Mouse (Mus musculus) spleen, postnatal 10 days (tissue): Measurements from ENCODE around the gene Rras2.
A peak's percentile ranks its signal among the peaks of the same experiment; 100 is the strongest.

Source experiments
- DNase-seq, 2 experiments: peaks; one replicate each; pipeline ENCODE4 v3.0.0; 2021 to 2022; ENCODE audit warnings: low spot score in 2 of 2

The Rras2 gene

DNA sequence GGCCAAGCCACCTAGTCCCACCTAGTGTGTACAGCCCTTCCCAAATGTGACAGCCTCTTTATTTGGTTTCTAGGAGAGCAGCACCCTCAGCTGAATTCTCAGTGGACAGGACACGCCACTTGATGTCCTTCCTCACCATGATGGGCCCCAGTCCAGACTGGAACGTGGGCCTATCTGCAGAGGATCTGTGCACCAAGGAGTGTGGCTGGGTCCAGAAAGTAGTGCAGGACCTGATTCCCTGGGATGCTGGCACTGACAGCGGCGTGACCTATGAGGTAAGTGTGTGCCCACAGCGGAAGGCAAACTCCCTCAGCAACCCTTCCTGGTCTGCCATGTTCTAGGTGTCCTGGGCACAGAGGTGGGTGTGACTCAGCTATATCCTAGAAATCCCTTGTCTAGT, 88.8 kb downstream of the Rras2 start:
- DNase-seq: no peak

DNA sequence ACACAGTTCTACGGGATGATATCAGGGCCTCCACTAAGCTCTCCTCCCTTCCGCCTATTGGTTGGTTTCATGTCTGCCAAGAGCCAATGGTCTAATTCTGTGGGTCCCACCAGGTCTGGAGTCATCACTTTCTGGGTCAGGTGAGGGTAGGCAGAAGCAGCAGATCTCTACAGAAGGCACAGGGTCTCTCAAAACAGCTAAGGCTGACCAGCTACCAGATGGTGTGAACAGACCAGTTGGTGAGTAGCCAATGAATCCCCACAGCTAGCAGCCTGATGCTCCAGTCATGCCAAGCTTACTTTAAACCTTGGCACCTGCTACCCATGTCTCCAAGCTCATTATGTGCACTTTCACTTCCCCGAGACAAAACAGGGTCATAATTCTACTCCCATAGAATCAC, 90.2 kb downstream of the Rras2 start:
- DNase-seq: no peak

DNA sequence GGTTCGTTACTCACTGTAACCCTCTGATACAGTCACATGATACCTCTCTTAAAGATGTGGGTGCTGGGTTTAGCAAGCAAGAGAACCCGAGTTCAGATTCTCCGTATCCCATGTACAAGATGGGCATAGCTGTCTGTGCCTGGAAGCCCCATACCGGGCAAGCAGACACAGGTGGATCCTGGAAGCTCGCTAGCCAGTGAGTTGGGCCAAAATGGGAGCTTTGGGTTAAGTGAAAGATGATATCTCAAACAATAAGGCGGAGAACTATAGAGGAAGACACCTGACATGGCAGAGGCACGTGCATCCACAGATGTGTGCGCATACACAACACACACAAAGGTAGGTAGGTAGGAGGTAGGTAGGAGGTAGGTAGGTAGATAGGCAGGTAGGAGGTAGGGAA, 90.7 kb downstream of the Rras2 start:
- DNase-seq: no peak

- DNase-seq: peak; percentile 62 to 74
Measured at GRCm38 (mm10) chr7:114020704-114021093, 96.9 kb downstream of the Rras2 start.

GRCm38 (mm10) chr7:114020057-114020703, 97.4 kb downstream of the Rras2 start:
- DNase-seq: no peak

GRCm38 (mm10) chr7:114018861-114019260, 98.7 kb downstream of the Rras2 start:
- no peak for DNase-seq

- DNase-seq: no peak
Measured at GRCm38 (mm10) chr7:114016001-114016949, 101.3 kb downstream of the Rras2 start.

GRCm38 (mm10) chr7:114011726-114012443, 105.7 kb downstream of the Rras2 start:
- no peak for DNase-seq

DNA sequence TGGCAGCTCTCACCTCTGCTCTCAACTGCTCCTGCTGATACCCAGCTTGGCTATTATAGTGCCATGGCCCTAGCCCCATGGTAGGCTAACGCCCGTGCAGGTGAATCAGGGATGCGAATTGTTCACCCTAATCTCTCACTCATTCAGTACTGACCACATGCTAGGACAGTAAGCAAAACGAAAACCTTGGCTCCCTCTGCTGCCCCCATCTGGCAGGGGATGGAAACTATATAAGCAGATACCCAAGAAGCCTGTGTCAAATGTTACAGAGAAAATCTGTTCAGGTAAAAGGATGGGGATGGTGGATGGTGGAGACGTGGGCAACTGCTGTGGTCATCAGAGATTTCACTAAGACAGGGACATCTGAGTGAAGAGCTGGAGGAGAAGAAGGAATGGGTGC, 110.0 kb downstream of the Rras2 start:
- DNase-seq: peak in 1 of 2 experiments; percentile 50

- DNase-seq: no peak
Measured at GRCm38 (mm10) chr7:114006456-114006855, 111.1 kb downstream of the Rras2 start.

DNA sequence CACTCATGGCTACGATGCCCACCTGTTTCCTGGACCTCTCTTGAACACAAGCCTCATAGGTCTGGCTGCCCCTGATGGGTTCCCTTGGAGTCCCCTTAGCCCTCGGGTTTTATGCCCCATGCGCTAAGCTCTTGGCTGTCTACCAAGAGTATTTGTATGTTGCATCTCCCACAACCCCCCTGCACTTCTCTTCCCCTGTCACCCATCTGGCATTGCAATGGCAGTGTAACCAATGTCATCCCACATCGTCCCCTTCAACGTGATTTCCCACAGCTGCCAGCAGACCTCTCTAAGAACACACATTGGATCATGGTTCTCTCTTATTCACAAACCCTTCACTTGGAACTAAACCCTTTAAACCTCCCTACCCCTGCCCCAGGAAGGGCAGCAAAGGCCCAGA, 112.1 kb downstream of the Rras2 start:
- DNase-seq: no peak

GRCm38 (mm10) chr7:114004171-114004570, 113.4 kb downstream of the Rras2 start:
- DNase-seq: no peak

DNA sequence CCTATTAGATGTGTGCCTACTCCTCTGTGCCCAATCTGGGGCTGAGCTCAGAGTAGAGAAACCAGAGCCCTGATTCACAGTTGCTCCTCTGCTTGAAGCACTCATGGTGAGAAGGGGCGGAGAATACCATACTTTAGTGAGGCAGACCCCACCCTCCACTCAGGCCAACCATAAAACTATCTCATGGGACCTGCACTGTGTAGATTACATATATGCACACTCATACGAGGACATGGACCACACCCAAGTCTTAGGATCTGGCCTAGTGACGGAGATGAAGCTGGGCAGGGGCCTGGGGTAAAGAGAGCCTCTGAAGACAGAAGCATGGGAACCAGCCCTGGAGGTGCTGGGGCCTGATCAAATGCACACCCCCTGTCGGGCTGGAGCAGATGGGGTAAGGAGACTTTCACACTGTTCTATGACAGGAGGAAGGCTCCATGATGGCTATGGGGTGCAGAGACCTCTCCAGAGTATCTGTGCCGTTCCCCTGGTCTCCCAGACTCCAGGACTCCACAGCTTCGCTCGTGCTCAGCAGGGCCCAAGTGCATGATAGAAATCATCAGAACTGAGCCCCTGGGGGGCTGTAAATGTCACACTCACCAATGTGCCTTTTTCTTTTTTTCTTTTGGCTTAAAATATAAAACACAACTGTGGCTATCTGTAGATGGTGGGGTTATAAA, 119.8 kb downstream of the Rras2 start:
- DNase-seq: no peak
